Mouse (Mus musculus) thymus, adult 2 months (tissue): ENCODE results near the gene Zranb3.

Source experiments
- CTCF ChIP-seq: fragments of 200-500 bp; IDR thresholded peaks from 2 replicates; pipeline ENCODE4 v1.5.1; 2012; ENCODE audit warnings: mild to moderate bottlenecking, control low read depth, low read length, moderate library complexity, borderline replicate concordance; ENCODE audit not compliant: control insufficient read depth, poor library complexity, insufficient read depth; ENCODE audit errors: extremely low read depth
- POLR2A ChIP-seq: fragments of 200-500 bp; IDR thresholded peaks from 2 replicates; pipeline ENCODE4 v1.6.1; 2012; ENCODE audit warnings: mild to moderate bottlenecking, low read length, control low read depth, moderate library complexity; ENCODE audit not compliant: control insufficient read depth, poor library complexity, insufficient read depth; ENCODE audit errors: extremely low read depth

DNA sequence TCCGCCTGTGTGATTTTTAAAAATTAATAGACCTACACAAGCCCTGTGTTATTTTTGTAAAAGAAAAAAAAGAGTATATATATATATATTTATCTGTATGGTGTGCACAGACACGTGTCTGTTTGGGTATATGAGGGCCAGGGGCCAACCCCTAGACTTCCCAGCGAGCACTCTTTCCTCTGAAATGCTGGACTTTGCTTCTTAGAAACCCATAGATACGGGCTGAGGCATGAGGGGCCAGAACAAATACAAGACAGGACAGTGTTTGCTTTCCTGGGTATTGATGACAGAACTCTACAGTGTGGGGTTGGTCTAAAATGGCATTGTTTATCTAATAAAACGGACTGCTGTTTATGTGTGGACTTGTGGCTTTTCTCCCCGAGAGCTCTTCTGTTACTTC lies 159.3 kb downstream of the Zranb3 start:
- TF ChIP-seq POLR2A (no peak), CTCF (no peak)
